Mouse (Mus musculus) urinary bladder, adult 2 months (tissue): ENCODE measurements around the gene Gm3043. TPM values are rescaled to one million over a fixed set of nuclear protein-coding genes. Genes with fewer than 3 reads are reported as not detected.
"Not testable (repeated sequence)": the region's sequence is repeated elsewhere in the genome, so short reads cannot be mapped to it uniquely, and the experiment has no call there.

Experiments used
- DNase-seq: peaks from one replicate; pipeline ENCODE4 v3.0.0; 2022; ENCODE audit warnings: low spot score
- polyA plus RNA-seq: library from polyadenylated mRNA; depleted of rRNA; stranded (reverse); fragments of >200 nt; gene quantifications from 2 replicates; pipeline ENCODE4 v1.2.3, GENCODE M21; 2012; rRNA removed

Gm3043 gene
- polyA plus RNA-seq: not detected in 2 replicates

- DNase-seq: not testable (repeated sequence)
Measured at GRCm38 (mm10) chr14:3688483-3688882, at the start of gene Gm3043. Gm3043 (plus strand) TSS chr14:3688783.

- DNase-seq: not testable (repeated sequence)
Measured at GRCm38 (mm10) chr14:3651730-3652129, 36.9 kb upstream of the Gm3043 start, which contains the start of gene Gm3020. Gm3020 (plus strand) TSS chr14:3652030.

Other genes starting within 250 kb of the Gm3043 start
- not detected in 2 replicates for gene Gm10408, start 239.4 kb upstream of the Gm3043 start, polyA plus RNA-seq
- not detected in 2 replicates for gene Gm3012, start 54.3 kb upstream of the Gm3043 start, polyA plus RNA-seq
- gene Gm3020, start 36.8 kb upstream of the Gm3043 start, polyA plus RNA-seq: 0.30 and 0.41 TPM in 2 replicates
- 0.22 and 0.30 TPM in 2 replicates for gene Gm3002, start 121.3 kb downstream of the Gm3043 start, polyA plus RNA-seq
- gene Gm3033, start 157.5 kb downstream of the Gm3043 start, polyA plus RNA-seq: 0.09 TPM in 1 of 2 replicates, not detected in the other
- gene Gm2916, start 195.4 kb downstream of the Gm3043 start, polyA plus RNA-seq: not detected in 2 replicates
- gene Gm3029, start 243.0 kb downstream of the Gm3043 start, polyA plus RNA-seq: not detected in 2 replicates